Mouse (Mus musculus) heart, postnatal 25 days (tissue): ENCODE measurements at regions not wholly inside any gene's neighbourhood (a gene's known extent, or its start where the extent isn't known, plus 50 kb on each side); places are given as distances from the start of the nearest gene placed in this dataset.

Experiments used
- DNase-seq: peaks from one replicate; pipeline ENCODE4 v3.0.0; 2022; ENCODE audit warnings: low spot score
- intact Hi-C: fragments of 180-260 bp; cut with DNase I; formaldehyde crosslinking; loops from one replicate; pipeline ENCODE4 v1.15.1; 2025

GRCm38 (mm10) chr15:69632306-69632705 is 3131.6 kb upstream of the Lrrc6 start:
- DNase-seq, result no peak
- intact Hi-C loops, result no loop called here

- DNase-seq, result no peak
- intact Hi-C loops, result no loop called here
Measured at GRCm38 (mm10) chr15:69617998-69618397, 3117.3 kb upstream of the Lrrc6 start.

- DNase-seq, result no peak
- intact Hi-C loops, result no loop called here
Measured at GRCm38 (mm10) chr15:69614048-69614447, 3113.3 kb upstream of the Lrrc6 start.

DNA sequence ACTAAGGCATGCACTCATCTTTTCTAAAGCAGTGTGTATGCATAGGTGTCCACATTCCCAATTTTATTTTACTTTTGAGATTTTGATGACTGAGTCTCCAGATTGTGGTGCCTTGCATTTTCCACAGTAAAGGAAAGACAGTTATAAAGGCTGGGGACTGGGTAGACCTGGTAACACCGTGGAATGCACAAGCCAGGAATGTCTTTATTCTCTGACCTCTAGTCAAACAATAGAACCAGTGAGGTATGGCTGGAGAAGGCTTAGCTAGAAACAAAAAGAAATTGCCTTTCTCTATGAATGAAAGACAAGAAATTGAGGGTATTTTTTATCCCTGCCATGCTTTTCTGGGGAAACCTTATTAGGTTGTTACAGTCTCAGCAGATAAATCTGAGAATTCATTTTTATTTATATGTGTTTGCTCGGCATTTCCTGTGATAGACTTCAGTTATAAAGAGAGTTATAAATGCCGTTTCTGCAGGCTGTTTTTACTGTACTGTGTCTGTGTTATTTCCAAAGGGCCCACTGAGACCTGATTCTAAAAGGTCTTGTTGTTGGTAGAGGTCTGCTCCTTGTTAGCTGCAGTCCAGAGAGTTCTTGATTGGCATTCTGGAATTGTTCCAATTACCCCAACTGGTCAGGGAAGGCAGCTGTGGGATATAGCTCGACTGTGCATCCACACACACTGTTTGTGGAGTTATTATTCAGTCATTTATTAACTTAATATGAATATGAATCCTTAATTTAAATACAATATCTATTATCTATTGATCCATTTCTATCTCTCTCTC is 3090.7 kb upstream of the Lrrc6 start:
- intact Hi-C loops, result no loop called here
- no peak for DNase-seq

DNA sequence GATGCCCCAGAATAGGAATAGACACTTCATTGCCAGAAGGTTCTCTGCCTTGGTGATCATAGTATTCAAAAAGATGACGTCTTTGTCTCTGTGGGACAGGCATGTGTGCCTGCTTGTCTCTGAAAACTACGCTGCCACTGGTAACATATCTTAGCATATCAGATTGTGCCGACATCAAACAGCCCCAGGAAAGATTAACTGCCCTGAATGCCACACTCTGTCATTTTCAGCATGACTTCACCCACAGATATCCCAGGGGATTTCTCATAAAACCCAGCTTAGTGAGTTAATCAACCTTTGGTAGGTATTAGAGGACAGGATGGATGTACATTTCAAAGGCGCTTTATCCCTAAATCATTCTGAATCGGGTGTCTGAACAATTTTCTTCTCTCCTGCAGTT is 3087.4 kb upstream of the Lrrc6 start:
- intact Hi-C loops, result no loop called here
- no peak for DNase-seq

DNA sequence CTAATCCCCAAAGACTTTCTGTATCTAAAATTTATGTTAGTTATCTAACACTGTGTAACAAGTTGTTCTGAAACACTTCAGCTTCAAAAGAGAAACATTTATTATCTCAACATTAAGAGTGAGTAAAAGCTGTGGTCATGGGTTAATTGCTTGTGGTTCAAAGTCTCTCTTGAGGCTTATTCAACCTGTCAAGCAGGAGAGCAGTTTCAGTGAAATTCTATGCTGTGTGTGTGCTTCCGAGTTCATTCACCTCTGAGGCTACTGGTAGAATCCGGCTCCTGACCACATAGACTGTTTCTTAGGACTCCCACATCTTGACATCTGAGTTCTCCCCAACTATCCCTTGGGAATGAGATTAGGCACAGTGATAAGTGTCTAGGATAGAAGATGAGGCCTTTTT is 3076.0 kb upstream of the Lrrc6 start:
- intact Hi-C loops, result loop anchor here (5.0 kb wide), 1 partner anchor 1149 kb away; no protein-coding TSS in a partner anchor
- DNase-seq, result no peak

- intact Hi-C loops, result loop anchor here (5.0 kb wide), 1 partner anchor 1148 kb away; no protein-coding TSS in a partner anchor
- DNase-seq, result no peak
Measured at GRCm38 (mm10) chr15:69575611-69576153, 3075.0 kb upstream of the Lrrc6 start.

DNA sequence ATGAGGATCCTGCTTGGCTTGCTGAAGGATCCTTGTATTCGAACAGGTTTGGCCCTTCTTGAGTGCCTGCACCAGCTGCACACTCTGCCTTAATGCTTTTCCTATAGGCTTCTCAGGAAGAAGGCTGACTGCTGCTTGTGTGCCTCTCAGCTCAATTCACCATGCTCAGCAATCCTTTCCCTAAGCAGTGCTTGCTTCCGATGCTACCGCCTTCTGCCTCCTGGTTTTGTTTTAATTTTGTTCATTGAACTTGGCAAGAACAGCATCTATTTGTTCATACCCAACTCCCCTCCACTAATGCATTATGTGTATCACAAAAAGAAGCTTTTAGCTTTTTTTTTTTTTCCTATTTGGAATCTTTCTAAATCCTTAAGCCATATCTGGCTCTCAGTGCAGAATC is 3053.5 kb upstream of the Lrrc6 start:
- intact Hi-C loops, result no loop called here
- DNase-seq, result no peak

DNA sequence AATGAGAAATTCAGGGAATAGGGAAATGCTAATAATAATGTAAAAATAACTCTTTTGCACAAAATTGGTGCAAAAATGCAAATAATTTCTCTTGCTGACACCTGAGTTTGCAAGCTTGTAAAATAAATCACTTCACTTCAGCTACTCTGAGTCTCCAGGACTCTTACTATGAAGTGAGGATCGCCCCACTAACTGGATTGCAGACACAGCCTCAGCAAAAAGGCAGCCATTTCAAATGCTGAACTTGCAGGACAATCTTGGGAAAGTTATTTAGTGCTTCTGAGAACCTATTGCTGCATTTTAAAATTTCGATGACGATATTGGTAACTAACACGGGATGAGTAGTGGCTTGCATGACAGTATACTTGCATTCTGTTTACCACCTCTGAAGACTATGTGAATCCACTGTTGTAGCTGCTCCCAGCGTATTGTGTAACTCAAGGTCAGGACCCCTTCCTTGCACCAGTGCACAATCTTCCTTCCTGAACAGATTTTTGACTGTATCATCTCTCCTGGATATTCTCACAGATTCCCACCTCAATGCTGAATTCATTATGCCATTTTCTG is 3051.4 kb upstream of the Lrrc6 start:
- intact Hi-C loops, result no loop called here

DNA sequence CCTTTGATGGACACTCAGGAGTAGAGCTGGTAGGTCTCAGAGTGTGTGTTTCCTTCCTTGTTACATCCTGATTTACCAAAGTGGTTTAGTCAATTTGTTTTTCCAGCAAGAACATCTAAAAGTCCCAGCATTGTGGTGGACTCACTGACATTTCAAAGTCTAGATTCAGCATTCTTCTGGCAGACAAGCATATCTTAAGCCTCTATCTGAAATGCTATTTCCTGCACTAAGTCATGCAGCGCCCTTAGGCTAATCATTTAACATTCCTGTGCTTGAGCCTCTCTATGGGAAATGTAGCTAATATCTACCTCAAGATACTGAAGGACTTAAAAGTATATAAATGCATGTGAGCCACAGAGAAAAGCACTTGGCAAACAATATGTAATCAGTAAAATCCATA is 3050.3 kb upstream of the Lrrc6 start:
- no peak for DNase-seq

More for the DNA sequence above, 3051.4 kb upstream of the Lrrc6 start:
- no peak for DNase-seq

DNA sequence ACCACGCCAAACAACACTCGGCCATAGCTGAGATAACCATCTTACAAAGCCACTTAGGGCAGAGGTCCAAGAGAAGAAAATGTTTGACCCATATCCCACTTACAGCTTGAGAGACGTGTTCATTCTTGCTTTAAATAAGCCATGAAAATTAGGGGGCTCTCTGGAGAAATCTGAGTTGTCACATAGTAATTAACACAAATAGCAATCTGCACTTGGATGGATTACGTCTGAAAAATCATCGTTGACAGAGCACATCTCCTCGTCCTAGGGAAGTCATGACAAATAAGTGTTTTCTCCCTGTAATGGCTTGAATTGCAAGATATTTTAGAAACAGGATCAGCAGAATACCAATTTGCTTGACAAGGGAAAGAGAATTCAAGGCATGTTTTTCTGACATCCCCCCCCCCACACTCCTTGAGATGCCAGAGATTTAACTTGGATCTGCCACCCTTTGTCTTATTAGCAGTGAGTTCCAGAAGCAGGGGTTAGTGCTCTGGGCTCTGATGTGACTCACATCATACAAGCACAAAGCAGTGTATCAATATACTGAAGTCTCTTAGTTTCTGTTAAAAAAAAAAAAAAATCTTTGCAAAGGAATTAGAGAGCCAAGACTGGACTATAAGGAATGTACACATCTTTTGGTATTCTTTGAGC is 3025.9 kb upstream of the Lrrc6 start:
- DNase-seq, result no peak
- intact Hi-C loops, result no loop called here

More for the DNA sequence above, 3050.3 kb upstream of the Lrrc6 start:
- intact Hi-C loops, result no loop called here

GRCm38 (mm10) chr15:69484421-69485074 is 2983.8 kb upstream of the Lrrc6 start:
- intact Hi-C loops, result no loop called here
- no peak for DNase-seq

DNA sequence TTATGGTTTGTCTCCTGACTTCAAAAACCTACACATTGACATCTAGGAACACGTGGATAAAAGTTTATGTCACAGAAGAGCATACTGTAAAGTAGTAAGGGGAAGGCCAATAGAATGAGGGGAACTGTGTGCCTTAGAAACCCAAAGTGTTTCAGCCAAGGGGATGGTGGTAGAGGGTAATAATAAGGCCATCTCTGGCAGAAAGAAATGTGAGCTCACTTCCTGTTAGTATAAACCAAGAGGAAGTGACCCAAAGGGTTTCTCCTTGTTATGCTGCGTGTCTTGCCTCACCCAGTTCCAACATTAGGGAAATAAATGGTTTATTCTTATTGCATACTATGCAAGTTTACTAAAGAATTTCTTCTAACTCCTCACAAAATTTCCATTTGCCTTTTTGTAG is 2982.4 kb upstream of the Lrrc6 start:
- intact Hi-C loops, result no loop called here
- no peak for DNase-seq

- no peak for DNase-seq
- intact Hi-C loops, result no loop called here
Measured at GRCm38 (mm10) chr15:69481087-69481486, 2980.4 kb upstream of the Lrrc6 start.

- DNase-seq, result no peak
- intact Hi-C loops, result no loop called here
Measured at GRCm38 (mm10) chr15:69477050-69477449, 2976.3 kb upstream of the Lrrc6 start.

DNA sequence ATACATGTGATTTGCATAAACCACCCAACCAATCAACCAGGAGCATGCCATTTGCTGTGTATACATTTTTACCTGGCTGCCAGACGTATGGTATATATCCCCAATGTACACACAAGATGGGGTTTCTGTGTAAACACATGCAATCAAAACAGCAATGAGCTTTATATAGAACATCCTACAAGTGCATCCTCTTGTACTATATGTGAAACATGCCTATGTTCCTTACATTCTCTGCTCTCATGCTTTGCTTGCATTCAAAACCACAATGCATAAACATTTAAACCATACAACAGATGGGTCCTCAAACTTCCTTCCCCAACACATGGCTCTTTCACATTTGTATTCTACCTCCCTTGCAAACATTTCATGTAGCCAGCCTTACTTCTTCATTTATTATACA is 2968.9 kb upstream of the Lrrc6 start:
- intact Hi-C loops, result no loop called here

DNA sequence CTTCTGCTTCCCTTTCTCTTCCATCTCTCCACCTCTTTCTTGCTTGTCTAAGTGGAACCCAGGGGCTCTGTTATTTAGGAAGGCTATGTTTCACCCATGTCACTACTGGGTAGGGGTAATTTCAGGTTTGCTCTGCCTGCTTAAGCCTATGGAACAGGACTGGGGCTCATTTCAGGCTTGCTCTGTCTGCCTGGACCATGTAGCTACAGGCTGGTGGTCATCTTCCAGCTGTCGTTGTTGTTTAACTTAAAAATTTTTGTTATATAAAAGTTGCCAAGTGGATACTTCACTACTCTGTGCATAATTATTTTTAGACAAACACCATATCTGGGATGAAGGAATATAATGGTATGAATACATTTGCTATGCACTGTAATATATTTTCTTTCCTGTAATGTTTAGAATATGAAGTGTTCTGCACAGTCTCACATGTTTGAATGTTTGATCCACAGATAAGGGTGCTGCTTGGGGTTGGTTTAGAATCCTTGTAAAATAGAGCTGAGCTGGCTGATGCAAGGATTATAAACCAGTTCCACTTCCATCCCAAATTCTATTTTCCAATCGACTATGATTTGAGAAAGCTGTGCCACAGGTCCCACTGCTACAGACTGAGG is 2960.0 kb upstream of the Lrrc6 start:
- DNase-seq, result no peak
- intact Hi-C loops, result no loop called here

More for the DNA sequence above, 2968.9 kb upstream of the Lrrc6 start:
- no peak for DNase-seq

GRCm38 (mm10) chr15:69457473-69457872 is 2956.8 kb upstream of the Lrrc6 start:
- no peak for DNase-seq
- intact Hi-C loops, result no loop called here

DNA sequence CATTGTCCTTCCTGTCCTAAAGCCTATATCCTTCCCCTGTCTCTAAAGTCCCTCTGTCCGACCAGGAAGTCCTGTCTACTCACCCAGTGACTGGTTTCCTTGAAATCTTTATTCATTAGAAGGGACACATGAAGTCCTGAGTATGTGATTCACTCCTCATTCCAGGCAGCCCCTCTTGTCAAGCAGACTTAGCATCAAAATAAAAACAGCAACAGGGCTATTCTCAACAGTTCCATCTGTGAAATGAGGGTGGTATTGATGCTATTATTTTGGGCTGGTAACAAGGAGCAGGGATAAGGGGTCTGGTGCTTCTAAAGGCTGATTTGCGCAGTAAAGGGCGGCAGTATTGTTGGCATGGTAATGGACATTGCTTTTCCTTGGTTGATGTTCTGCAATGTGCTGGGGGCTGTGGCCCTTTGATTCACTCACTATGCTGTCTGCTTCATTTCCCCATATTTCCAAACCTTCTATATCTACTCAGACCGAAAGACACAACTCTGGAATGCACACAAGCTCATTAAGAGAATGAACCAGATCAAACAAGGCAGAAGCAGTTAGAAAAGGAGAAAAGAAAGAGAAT is 2955.6 kb upstream of the Lrrc6 start:
- intact Hi-C loops, result no loop called here
- no peak for DNase-seq

- intact Hi-C loops, result no loop called here
- no peak for DNase-seq
Measured at GRCm38 (mm10) chr15:69441008-69441407, 2940.3 kb upstream of the Lrrc6 start.
